Mouse (Mus musculus) liver, adult (tissue): ENCODE data around the gene Ncoa6.

ENCODE experiments used
- GATA4 ChIP-seq: IDR thresholded peaks from 2 replicates; pipeline ENCODE4 v1.6.1; 2014; ENCODE audit warnings: mild to moderate bottlenecking, low read length; ENCODE audit not compliant: insufficient replicate concordance

Ncoa6 gene

GRCm38 (mm10) chr2:155466861-155467260, 6.8 kb downstream of the Ncoa6 start:
- no peak for TF ChIP-seq GATA4

- TF ChIP-seq GATA4 = no peak
These were observed 20.1 kb downstream of the Ncoa6 start for GRCm38 (mm10) chr2:155453591-155453990.

GRCm38 (mm10) chr2:155451256-155451655, 22.4 kb downstream of the Ncoa6 start:
- no peak for TF ChIP-seq GATA4

DNA sequence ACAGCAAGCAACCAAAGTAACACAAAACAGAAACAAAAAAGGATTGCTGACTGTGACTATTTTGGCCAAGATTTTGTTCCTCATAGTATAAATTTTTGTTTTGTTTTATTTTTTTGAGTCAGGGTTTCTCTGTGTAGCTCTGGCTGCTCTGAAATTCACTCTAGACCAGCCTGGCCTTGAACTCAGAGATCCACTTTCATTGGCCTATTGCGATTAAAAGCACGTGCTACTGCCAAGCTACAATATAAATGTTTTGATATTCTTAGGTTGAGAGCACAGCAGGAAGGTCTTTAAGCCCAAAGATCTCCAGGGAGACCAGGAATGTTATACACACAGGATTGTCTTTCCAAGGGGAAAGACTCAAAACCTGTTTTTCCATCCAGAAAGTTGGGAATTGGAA, 30.2 kb downstream of the Ncoa6 start:
- no peak for TF ChIP-seq GATA4

GRCm38 (mm10) chr2:155442916-155443315, 30.8 kb downstream of the Ncoa6 start:
- no peak for TF ChIP-seq GATA4

GRCm38 (mm10) chr2:155436445-155436844, 37.2 kb downstream of the Ncoa6 start:
- no peak for TF ChIP-seq GATA4

GRCm38 (mm10) chr2:155420911-155421310, 52.8 kb downstream of the Ncoa6 start:
- no peak for TF ChIP-seq GATA4

GRCm38 (mm10) chr2:155404635-155405034, 69.1 kb downstream of the Ncoa6 start:
- no peak for TF ChIP-seq GATA4

- TF ChIP-seq GATA4 = no peak
These were observed 71.8 kb downstream of the Ncoa6 start for GRCm38 (mm10) chr2:155401926-155402325.

- no peak for TF ChIP-seq GATA4
These were observed 73.4 kb downstream of the Ncoa6 start for GRCm38 (mm10) chr2:155400276-155400675.

DNA sequence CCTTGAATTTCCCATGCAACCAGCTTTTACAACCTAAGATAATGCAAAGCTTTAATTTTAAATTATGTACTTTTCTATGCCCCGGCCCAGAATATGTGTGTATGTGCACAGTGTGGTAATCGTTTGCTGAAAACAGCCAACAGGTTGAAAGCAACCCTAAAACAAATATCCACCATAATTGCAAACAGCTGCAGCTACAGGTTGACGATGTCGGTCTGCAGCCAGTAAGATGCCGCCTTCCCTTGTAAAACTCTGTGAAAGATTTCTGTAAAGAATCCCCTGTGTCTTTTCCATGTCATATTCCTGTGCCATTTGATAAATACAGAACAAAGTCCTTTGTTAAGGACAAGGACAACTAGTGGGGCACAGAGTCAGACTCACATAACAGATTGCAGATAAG, 79.1 kb downstream of the Ncoa6 start:
- no peak for TF ChIP-seq GATA4

DNA sequence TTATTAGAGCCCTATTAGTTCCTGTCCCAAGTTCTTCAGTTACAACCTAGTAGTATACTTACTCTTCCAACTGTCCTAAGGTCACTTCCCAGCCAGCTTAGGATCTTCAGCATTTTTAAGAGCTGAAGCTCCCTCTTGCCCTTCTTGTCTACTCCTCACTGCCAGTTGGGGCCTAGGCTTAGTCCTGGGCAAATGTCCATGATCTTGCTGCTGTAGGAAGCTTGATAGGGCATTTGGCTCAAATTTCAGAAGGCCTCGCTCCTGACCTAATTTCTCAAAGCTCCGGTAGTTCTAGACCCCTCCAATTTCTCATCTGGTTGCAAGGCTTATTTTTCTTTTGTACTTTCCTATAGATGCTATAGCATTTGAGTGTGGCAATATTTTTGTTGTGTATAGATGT, 85.1 kb downstream of the Ncoa6 start:
- no peak for TF ChIP-seq GATA4

DNA sequence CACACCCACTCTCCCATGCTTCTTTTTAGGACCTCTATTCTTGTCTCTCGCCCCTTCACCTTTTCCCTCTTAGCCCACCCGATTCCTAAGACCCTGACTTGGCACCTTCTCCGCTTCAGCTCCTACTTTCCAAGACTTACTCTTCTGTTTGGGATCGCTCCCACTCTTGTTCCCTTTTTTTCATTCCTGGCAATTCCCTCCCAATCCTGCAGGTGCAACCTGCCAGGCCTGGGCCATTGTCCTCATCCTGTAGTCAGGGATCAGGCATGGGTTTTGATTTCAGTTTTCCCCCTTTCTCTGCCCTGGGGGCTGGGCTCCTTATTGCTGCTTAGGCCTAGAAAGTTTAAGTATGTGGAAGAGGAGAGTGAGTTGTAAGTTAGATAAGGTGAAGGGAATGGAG, 86.6 kb downstream of the Ncoa6 start:
- TF ChIP-seq GATA4 = no peak

DNA sequence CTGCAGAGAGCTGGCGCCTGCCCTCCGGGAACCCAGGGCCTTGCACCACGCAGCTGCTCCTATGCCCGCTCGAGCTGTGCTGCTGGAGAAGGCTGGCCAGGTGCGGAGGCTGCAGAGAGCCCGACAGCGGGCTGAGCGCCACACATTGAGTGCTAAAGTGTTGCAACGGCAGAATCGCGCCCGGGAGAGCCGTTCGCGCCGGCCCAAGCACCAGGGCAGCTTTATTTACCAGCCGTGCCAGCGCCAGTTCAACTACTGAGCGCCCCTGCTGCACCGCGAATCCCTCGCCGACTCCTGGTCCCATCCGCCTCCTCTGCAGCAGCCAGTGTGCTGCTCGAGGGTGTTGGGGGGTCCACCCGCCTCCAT, 87.2 kb downstream of the Ncoa6 start:
- TF ChIP-seq GATA4 = no peak

- no peak for TF ChIP-seq GATA4
These were observed 87.8 kb downstream of the Ncoa6 start for GRCm38 (mm10) chr2:155385731-155386533.

GRCm38 (mm10) chr2:155385090-155385489, 88.6 kb downstream of the Ncoa6 start:
- no peak for TF ChIP-seq GATA4

GRCm38 (mm10) chr2:155382791-155383438, 90.8 kb downstream of the Ncoa6 start:
- no peak for TF ChIP-seq GATA4
